Mouse (Mus musculus): ENCODE data around the gene Add3. TPM values are rescaled to one million over a fixed set of nuclear protein-coding genes. Genes with fewer than 3 reads are reported as not detected.
A peak's percentile ranks its signal among the peaks of the same experiment; 100 is the strongest.

Add3 gene
- total RNA-seq, 2 experiments from 2014 or later = 84.4 to 86.9 TPM

GRCm38 (mm10) chr19:53119255-53119795 lies 20.9 kb upstream of the Add3 start:
- H3K27ac ChIP-seq = no peak overlapping the region
- no peak overlapping the region for H3K4me3 ChIP-seq
- intact Hi-C loops (cut with DNase I) = no loop called here
- TF ChIP-seq CTCF (IDR thresholded peaks at IDR 0.05) = no peak
- no peak for DNase-seq (ENCODE audit: extremely low spot score in 1 of 2, low spot score in 2 of 2)

GRCm38 (mm10) chr19:53120483-53120882 lies 19.8 kb upstream of the Add3 start:
- intact Hi-C loops (cut with DNase I) = no loop called here
- no peak overlapping the region for H3K27ac ChIP-seq
- DNase-seq (ENCODE audit: extremely low spot score in 1 of 2, low spot score in 2 of 2) = no peak
- no peak for TF ChIP-seq CTCF (IDR thresholded peaks at IDR 0.05)
- H3K4me3 ChIP-seq = no peak overlapping the region

DNA sequence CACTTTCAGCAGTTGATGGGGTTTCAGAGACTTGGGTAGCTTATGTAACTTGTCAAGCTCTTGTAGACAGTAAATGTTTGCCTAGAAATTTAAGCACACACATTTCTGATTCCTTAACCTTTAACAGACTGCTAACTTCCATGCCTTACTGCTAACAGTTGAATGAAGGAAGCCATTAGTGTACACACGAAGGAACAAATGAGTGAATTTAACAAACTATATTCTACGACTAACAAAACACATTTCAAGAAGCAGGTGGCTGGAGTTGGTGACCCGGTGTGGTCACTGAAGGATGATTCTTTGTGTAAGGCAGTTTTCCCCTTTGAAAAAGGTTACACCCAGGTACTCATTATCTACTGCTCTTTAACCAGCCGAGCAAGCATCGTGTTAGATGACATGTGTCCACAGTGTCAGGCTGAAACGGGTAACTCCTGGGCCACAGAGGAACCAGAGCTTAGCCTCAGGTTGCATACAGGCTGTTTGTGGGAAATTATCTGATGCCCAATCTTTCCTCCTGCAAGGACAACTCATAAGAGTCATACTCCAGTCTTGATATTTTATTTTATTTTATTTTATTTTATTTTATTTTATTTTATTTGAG lies 17.5 kb upstream of the Add3 start:
- TF ChIP-seq CTCF (IDR thresholded peaks at IDR 0.05) = no peak
- intact Hi-C loops (cut with DNase I) = no loop called here
- DNase-seq (ENCODE audit: extremely low spot score in 1 of 2, low spot score in 2 of 2) = no peak
- no peak overlapping the region for H3K4me3 ChIP-seq
- no peak overlapping the region for H3K27ac ChIP-seq

GRCm38 (mm10) chr19:53123301-53123700 lies 16.9 kb upstream of the Add3 start:
- no peak overlapping the region for H3K4me3 ChIP-seq
- H3K27ac ChIP-seq = no peak overlapping the region
- TF ChIP-seq CTCF (IDR thresholded peaks at IDR 0.05) = no peak
- no peak for DNase-seq (ENCODE audit: extremely low spot score in 1 of 2, low spot score in 2 of 2)
- intact Hi-C loops (cut with DNase I) = no loop called here

DNA sequence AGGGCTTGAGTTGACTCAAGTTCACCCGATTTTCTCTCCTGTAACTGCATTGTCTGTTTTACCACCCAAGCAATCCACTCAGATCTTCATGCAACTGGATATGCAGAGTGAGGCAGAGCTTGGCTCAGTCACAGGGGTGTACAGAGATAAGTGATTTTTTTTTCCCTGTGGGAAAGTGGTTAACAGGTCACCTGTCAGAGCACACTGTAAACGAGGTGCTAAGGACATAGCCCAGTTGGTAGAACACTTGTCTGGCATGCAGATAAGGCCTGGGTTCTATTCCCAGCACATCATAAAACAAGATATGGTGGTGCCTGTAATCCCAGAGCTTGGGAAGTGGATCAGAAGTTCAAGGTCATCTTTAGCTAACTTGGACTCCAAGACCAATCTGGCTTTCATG lies 14.6 kb upstream of the Add3 start:
- no peak for TF ChIP-seq CTCF (IDR thresholded peaks at IDR 0.05)
- H3K4me3 ChIP-seq = no peak overlapping the region
- intact Hi-C loops (cut with DNase I) = no loop called here
- no peak for DNase-seq (ENCODE audit: extremely low spot score in 1 of 2, low spot score in 2 of 2)
- no peak overlapping the region for H3K27ac ChIP-seq

GRCm38 (mm10) chr19:53126546-53126945 lies 13.7 kb upstream of the Add3 start:
- no peak for DNase-seq (ENCODE audit: extremely low spot score in 1 of 2, low spot score in 2 of 2)
- Histone ChIP-seq H3K27ac (no peak overlapping the region), H3K4me3 (no peak overlapping the region)
- no peak for TF ChIP-seq CTCF (IDR thresholded peaks at IDR 0.05)
- intact Hi-C loops (cut with DNase I) = no loop called here

- no peak for TF ChIP-seq CTCF (IDR thresholded peaks at IDR 0.05)
- no peak overlapping the region for H3K27ac ChIP-seq
- intact Hi-C loops (cut with DNase I) = no loop called here
- no peak for DNase-seq (ENCODE audit: extremely low spot score in 1 of 2, low spot score in 2 of 2)
- no peak overlapping the region for H3K4me3 ChIP-seq
Measured at GRCm38 (mm10) chr19:53127320-53128291, 12.6 kb upstream of the Add3 start.

DNA sequence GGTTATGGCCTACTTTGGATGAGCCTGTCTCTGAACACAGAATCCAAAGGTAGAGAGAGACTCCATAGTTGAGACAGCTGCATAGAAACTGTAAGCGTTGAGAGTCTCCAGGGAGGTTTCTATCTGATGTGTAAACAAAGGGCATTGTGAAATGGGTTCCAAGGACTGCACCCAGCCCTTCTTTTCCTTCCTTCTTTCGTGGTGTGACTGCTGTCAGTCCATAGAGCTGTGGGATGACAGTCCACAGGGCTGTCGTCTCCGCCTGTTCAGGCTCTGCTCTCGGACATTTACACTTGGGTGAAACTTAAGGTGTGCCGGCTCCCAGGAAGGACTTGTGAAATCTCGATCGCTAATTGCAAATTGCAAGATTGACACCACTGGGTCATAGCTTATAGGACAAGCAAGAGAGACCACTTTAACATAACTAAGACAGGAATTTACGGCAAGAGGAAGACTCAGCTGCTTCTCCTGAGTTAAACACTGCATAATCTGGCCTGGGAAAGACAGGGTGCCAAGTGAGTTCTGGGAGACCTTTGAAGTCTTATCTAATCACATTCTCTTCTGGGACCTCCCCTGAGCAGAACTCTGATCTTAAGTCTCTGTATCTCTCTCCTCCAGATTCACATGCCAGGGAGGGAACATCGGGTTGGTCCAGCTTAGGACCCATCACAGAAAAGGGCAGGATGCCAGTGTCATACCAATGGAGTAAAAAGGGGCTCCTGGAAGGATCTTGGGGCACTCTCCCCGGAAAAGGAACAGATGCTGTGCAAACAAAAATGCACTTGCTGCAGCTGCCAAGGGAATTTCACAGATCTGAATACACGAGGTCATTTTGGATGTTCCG lies 11.5 kb upstream of the Add3 start:
- H3K4me3 ChIP-seq = no peak overlapping the region
- no peak for TF ChIP-seq CTCF (IDR thresholded peaks at IDR 0.05)
- intact Hi-C loops (cut with DNase I) = no loop called here
- DNase-seq (ENCODE audit: extremely low spot score in 1 of 2, low spot score in 2 of 2) = no peak
- no peak overlapping the region for H3K27ac ChIP-seq

DNA sequence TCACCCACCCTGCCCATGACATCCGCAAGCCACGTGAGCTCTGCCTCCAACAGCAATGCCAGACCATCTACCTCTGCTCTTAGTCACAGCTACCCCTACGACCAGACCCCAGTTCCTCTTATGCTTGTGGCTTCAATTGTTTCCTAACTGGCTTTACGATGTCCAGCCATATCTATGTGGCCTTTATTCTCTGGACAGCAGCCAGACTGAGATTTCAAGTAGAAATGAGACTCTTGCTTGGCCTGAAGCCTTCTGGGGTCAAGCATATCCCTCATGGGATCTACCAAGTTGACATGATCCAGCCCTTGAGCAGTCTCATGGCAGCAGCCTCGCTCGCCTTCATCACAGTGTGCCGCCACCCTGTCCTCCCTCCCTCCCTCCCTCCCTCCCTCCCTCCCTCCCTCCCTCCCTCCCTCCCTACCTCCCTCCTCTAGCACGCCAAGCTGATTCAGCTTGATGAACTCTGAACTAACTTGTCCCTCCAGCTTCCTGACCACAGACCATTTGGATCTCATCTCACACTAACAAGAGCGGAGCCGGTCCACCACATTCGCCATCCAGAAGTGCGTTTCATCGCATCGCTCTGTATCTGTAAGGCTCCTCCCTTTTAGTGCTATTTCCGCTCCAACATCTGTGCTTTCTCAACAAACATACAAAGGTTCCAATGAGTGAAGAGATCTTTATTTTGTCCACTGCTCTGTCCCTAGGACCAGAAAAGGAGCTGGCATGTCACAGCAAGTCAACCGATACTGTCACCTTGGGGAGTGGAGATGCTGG lies 9.7 kb upstream of the Add3 start:
- no peak for TF ChIP-seq CTCF (IDR thresholded peaks at IDR 0.05)
- H3K4me3 ChIP-seq = no peak overlapping the region
- intact Hi-C loops (cut with DNase I) = no loop called here
- no peak for DNase-seq (ENCODE audit: extremely low spot score in 1 of 2, low spot score in 2 of 2)
- no peak overlapping the region for H3K27ac ChIP-seq

DNA sequence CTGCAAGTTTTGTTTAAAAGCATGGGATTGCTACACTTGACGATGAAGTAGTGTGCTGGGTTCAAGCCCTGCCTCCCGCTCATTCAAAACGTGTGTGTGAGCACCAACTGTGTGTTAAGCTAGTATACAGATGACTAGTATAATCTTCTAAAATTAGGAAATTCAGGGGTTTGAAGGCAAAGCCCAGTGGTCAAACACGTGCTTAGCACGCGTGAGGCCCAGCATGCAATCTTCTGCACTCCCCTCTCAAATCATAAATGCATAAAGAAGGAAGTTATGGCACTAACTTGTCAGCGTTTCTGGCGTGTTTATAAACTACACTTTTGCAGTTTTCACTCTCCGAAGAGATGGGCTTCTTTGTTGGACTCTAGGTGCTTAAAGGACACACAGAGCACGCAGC lies 7.8 kb upstream of the Add3 start:
- intact Hi-C loops (cut with DNase I) = no loop called here
- Histone ChIP-seq H3K4me3 (no peak overlapping the region), H3K27ac (peak overlapping the region; percentile 11; the same call in 1 of the 2 replicates)
- TF ChIP-seq CTCF (IDR thresholded peaks at IDR 0.05) = no peak
- DNase-seq (ENCODE audit: extremely low spot score in 1 of 2, low spot score in 2 of 2) = no peak

All from left cerebral cortex, adult 2 months (tissue).